Mouse (Mus musculus): ENCODE results near the gene Trabd2b.

- TF ChIP-seq CTCF (IDR thresholded peaks at IDR 0.05; ENCODE audit: low read depth, low read length), result no peak
- TF ChIP-seq EP300 (IDR thresholded peaks at IDR 0.05; ENCODE audit: insufficient read depth, low read depth, low read length), result no peak
- no peak for TF ChIP-seq POLR2A (IDR thresholded peaks at IDR 0.05; ENCODE audit: insufficient read depth, low read length)
Observed at GRCm38 (mm10) chr4:114509601-114510000, 103.1 kb downstream of the Trabd2b start.

Data from ES-Bruce4 (cell line).